Mouse (Mus musculus) spleen, postnatal 10 days (tissue): ENCODE results near the gene Pde8a.

Experiments used
- DNase-seq, 2 experiments: peaks; one replicate each; pipeline ENCODE4 v3.0.0; 2021 to 2022; ENCODE audit warnings: low spot score in 2 of 2

Gene Pde8a

DNA sequence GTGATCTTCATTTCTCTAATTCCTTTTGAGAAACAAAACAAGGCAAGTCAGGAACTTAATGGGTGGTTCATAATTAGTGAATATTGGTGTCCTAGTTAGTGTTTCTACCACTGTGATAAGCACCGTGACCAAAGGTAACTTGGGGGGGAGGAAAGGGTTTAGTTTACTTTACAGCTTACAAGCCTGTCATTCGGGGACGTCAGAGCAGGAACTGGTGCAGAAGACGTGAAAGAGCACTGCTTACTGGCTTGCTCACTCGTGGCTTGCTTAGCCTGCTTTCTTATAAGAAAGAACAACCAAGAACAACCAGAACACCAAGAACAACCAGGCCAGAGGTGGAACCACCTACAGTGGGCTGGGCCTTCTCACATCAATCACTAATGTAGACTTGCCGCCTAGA lies 65.6 kb downstream of the Pde8a start:
- DNase-seq: no peak

GRCm38 (mm10) chr7:81281240-81281639 lies 67.8 kb downstream of the Pde8a start:
- no peak for DNase-seq

- DNase-seq: no peak
Measured at GRCm38 (mm10) chr7:81286456-81286855, 73.1 kb downstream of the Pde8a start.

DNA sequence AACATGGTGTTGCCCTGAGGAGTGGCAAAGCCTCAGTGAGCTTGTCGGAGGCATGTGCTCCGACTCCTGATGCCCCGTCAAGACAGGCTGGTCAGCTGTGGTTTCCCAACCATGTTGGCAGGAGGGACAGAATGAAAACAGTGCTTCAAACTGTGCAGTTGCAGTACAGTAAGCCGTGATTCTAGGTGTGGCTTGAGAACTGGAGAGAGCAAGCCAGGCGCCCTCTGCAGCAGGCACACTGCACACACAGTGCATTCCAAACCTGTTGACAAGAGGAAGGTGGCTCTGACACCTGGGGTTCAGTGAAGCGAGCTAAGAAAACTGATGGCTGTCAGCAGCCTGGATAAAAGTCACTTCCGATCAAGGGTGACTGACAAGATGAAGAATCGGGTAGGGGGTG lies 73.5 kb downstream of the Pde8a start:
- no peak for DNase-seq

GRCm38 (mm10) chr7:81295169-81295568 lies 81.8 kb downstream of the Pde8a start:
- no peak for DNase-seq

DNA sequence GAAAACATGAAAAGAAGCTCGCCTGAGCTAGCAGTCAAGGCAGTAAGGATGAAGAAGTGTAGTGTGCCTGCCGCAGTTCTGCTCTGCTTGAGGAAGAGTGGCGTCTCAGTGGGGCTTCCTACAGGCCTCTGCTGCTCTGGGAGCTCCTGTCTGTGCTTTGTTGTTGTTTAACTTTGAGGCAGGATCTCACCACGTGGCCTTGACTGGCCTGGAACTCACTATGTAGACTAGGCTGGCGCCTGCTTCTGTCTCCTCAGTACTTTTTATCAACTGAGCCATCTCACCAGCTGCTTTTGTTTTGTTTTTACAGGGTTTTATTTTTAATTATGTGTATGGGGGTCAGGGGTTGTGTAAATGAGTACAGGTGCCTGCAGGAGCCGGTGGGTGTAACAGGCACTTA lies 84.8 kb downstream of the Pde8a start:
- DNase-seq: no peak

- no peak for DNase-seq
Measured at GRCm38 (mm10) chr7:81301323-81301722, 87.9 kb downstream of the Pde8a start.

DNA sequence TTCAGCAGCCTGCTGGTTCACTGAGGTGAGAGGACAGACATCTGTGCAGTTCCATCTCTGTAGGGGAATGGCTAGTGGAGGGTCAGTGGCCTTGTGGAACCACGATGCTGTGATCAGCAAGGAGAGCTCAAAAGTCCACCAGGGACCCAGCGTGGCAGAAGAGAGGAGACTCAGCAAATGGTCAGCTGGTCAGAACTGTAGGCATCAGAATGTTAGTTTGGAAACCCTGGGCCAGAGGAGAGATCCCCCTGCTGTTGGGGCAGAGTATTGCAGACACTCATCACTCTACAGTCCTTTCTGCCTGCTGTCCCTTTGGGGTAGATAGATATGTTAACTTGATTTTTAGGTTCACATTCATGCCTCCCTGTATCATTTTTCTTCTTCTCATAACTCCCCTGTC lies 90.3 kb downstream of the Pde8a start:
- DNase-seq: peak; percentile 14 to 50

- no peak for DNase-seq
Measured at GRCm38 (mm10) chr7:81304100-81304499, 90.7 kb downstream of the Pde8a start.

DNA sequence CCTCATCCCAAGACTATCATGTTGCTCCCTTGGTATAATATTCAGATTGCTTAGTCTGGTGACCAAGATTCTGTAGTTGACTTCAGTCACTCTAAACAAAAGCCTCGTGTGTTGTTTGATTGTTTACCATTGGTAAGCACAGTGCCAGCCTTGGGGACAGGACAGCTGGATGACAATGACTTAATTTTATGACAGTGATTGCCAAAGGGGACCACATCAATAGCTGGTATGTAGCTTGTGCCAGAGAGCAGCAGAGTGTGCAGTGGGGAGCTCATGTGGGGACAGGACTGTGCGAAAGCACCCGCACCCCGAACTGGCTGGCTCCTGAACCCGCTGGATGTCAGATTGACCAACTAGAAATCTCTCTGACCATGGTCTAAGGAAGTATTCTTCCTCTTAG lies 91.3 kb downstream of the Pde8a start:
- DNase-seq: no peak

- no peak for DNase-seq
Measured at GRCm38 (mm10) chr7:81307735-81308134, 94.3 kb downstream of the Pde8a start.

DNA sequence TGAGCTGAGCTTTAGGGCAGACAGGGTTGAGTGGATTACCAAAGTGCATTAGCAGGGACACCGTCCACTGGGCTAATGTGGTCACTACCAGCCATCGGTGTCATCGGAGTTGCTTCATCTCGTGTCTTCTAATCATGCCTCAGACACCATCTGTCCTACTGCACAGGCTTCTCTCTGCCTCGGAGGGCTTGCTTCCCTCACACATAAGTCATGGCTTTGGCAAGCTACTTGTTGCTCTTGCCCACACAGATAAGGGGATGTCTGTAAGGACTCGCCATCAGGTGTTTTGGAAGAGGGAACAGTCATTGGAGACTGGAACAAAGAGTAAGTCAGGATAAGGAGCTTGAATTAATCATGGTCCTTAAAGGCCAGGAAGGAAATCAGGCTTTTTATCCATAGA lies 95.9 kb downstream of the Pde8a start:
- no peak for DNase-seq

- DNase-seq: no peak
Measured at GRCm38 (mm10) chr7:81311130-81311529, 97.7 kb downstream of the Pde8a start.

- DNase-seq: no peak
Measured at GRCm38 (mm10) chr7:81311581-81311980, 98.2 kb downstream of the Pde8a start.

- no peak for DNase-seq
Measured at GRCm38 (mm10) chr7:81315583-81315982, 102.2 kb downstream of the Pde8a start.

- no peak for DNase-seq
Measured at GRCm38 (mm10) chr7:81319749-81320148, 106.4 kb downstream of the Pde8a start.

DNA sequence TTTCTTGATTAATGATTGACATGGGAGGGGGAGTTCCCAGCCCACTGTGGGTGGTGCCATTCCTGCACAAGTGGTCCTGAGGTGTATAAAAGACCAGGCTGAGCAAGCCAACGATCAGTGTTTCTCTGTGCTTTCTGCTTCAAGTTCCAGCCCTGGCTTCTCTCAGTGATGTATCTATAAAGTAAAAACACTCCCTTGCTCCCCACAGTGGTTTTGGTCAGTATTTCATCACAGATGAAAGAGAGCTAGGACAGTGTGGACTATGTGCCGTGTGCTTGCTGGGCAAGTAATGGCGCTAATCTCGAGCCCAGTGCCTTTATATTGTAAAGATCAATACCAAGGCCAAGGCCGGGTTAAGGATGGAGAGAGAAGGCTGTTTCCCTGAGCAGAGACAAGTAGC lies 108.4 kb downstream of the Pde8a start:
- DNase-seq: no peak

DNA sequence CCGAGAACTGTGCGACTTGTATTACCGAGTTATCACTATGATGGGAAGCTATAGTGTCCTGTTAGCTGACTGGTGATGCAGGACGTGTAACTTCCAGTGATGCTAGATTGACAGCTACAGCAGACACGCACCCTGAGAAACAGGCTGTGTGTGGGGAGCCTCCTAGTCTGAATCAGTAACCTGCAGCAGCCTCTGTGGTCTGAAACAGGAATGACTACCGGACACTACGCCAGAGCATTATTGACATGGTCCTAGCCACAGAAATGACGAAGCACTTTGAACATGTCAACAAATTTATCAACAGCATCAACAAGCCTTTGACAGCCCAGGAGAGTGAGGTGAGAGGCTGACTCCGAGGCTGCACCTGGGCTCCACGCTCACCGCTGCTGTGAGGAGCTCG lies 112.6 kb downstream of the Pde8a start:
- DNase-seq: no peak

GRCm38 (mm10) chr7:81326859-81327258 lies 113.5 kb downstream of the Pde8a start:
- no peak for DNase-seq

DNA sequence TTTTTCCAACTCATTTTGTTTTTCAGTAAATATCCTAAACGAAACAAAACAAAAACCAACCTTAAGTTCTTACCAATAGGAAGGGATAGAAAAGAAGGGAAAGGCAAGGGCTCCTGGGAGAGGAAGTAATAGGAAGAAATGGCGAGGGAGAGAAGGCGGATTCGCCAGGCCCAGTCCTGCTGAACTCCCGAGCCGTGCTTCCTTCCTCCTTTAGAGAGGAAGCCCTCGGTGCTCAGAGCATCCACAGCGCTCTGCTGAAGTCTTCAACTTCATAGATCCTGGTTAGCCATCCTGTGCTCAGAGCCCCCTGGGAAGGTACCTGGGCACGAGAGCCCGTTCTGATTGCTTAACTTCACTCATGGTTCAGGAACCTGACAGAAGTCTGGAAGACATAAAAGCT lies 114.3 kb downstream of the Pde8a start:
- DNase-seq: no peak

DNA sequence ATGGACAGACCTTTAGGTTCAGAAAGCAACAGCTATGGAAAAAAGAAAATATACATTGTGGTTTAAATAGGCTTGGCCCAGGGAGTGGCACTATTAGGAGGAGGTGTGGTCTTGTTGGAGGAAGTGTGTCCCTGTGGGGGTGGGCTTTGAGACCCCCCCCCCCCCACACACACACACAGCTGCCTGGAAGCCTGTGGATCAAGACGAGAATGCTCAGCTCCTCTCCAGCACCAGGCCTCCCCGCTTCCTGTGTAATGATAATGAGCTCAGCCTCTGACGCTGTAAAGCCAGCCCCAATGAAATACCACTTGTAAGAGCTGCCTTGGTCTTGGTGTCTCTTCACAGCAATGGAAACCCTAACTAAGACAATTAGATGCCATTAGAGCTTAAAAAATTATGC lies 117.4 kb downstream of the Pde8a start:
- no peak for DNase-seq

GRCm38 (mm10) chr7:81331851-81332250 lies 118.5 kb downstream of the Pde8a start:
- no peak for DNase-seq

DNA sequence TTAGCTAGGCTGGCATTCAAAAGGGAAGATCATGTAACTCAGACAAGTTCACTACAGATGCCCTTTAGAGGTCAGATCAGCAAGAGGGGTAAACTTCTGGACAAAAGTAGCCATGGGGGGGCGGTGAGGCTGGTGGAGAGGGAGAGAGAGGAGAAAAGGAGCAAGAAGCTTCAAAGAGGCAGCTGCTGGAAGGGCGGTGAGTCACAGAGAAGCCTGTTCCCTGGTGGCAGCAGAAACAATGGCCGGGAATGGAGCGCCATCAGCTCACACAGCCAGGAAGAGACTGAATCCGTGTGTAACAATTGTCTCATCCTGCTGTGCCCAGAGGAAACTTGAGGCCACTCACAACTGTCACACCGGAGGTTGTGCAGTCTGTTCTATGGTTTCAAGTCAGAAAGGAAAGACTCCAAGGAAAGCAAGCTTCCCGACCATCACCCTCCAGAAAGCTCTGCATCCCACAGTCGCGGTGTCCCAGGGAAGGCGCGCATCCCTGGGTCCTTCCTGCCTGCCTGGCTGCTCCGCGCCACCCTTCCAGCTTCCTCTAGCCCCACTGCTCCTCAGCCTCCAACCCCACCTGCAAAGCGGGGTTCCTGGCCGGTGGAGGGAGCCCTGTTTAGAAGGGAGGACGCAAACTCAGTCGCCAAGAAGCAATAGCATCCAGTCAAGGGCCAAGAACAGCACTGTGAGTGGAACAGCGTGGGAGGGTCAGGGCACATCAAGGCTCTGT lies 122.5 kb downstream of the Pde8a start:
- DNase-seq: no peak

DNA sequence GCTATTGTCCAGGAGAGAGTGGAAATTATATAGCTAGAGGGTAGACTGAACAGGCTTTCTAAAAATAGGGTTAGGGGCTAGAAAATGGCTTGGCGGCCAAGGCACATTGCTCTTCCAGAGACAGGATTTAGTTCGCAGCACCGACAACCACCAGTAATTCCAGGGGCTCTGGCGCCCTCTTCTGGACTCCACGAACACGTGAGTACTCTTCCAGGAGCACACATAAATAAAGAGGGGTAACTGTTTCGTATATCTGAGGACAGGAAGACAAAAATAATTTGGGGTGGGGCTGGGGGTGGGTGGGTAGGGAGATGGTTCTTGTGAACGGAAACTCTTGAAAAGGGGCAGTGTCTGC lies 123.0 kb downstream of the Pde8a start:
- DNase-seq: peak; percentile 27 to 67
